Mouse (Mus musculus) kidney, postnatal 0 days (tissue): ENCODE measurements around the gene Gm20547. TPM values are rescaled to one million over a fixed set of nuclear protein-coding genes. Genes with fewer than 3 reads are reported as not detected.

Source experiments
- ATAC-seq: fragments of 200-750 bp; cut with Nextera tagmentation; replicated peaks from 2 replicates; pipeline ENCODE4 v1.8.0; 2017; ENCODE audit warnings: low read depth, moderate number of reproducible peaks, moderate TSS enrichment, moderate library complexity; ENCODE audit not compliant: low FRiP score
- DNase-seq: peaks from one replicate; pipeline ENCODE4 v3.0.0-alpha.2; 2016; ENCODE audit warnings: low spot score
- H3K27ac ChIP-seq: fragments of 300-500 bp; sonication (generic); 2 replicates; pipeline ENCODE4 v1.5.1; 2014; ENCODE audit warnings: mild to moderate bottlenecking
- H3K27me3 ChIP-seq: fragments of 300-500 bp; sonication (generic); 2 replicates; pipeline ENCODE4 v1.6.1; 2014; ENCODE audit warnings: low read length, mixed read lengths; ENCODE audit not compliant: insufficient read depth
- H3K36me3 ChIP-seq: fragments of 300-500 bp; sonication (generic); 2 replicates; pipeline ENCODE4 v1.6.1; 2014; ENCODE audit warnings: low read length, mixed read lengths; ENCODE audit not compliant: insufficient read depth
- H3K4me1 ChIP-seq: fragments of 300-500 bp; sonication (generic); replicated peaks from 2 replicates; pipeline ENCODE4 v1.6.1; 2014; ENCODE audit warnings: antibody characterized with exemption, low read length, mixed read lengths; ENCODE audit not compliant: insufficient read depth
- H3K4me2 ChIP-seq: fragments of 300-500 bp; sonication (generic); 2 replicates; pipeline ENCODE4 v1.6.1; 2014; ENCODE audit warnings: mild to moderate bottlenecking, low read length, moderate library complexity, mixed read lengths
- H3K4me3 ChIP-seq: fragments of 300-500 bp; sonication (generic); replicated peaks from 2 replicates; pipeline ENCODE4 v1.5.1; 2014; ENCODE audit warnings: low read depth, low read length
- H3K9ac ChIP-seq: fragments of 300-500 bp; sonication (generic); 2 replicates; pipeline ENCODE4 v1.6.1; 2014; ENCODE audit warnings: low read depth, low read length
- H3K9me3 ChIP-seq: fragments of 300-500 bp; sonication (generic); replicated peaks from 2 replicates; pipeline ENCODE4 v1.6.1; 2016; ENCODE audit warnings: low read length, inconsistent platforms, mixed read lengths
- CTCF ChIP-seq: IDR thresholded peaks from 2 replicates; pipeline ENCODE4 v1.5.1; 2016; ENCODE audit warnings: antibody characterized with exemption, low read depth, mild to moderate bottlenecking, moderate library complexity
- WGBS: fragments of 180-500 bp; shearing (Covaris S2); extraction: QIAGEN DNeasy Blood & Tissue Kit; methylation state at CpG from one replicate; pipeline ENCODE4 v1.1.7; 2014; 5-methylcytosine and 5-hydroxymethylcytosine counted together
- polyA plus RNA-seq: library from polyadenylated mRNA; unstranded; fragments of >200 nt; fragmentation: Nextera tagmentation; extraction: Ambion mirVana; gene quantifications from 2 replicates; pipeline ENCODE4 v1.2.1, GENCODE M21; 2015

Gene Gm20547
- polyA plus RNA-seq, 1 experiment from 2014 or later, result not detected

DNA sequence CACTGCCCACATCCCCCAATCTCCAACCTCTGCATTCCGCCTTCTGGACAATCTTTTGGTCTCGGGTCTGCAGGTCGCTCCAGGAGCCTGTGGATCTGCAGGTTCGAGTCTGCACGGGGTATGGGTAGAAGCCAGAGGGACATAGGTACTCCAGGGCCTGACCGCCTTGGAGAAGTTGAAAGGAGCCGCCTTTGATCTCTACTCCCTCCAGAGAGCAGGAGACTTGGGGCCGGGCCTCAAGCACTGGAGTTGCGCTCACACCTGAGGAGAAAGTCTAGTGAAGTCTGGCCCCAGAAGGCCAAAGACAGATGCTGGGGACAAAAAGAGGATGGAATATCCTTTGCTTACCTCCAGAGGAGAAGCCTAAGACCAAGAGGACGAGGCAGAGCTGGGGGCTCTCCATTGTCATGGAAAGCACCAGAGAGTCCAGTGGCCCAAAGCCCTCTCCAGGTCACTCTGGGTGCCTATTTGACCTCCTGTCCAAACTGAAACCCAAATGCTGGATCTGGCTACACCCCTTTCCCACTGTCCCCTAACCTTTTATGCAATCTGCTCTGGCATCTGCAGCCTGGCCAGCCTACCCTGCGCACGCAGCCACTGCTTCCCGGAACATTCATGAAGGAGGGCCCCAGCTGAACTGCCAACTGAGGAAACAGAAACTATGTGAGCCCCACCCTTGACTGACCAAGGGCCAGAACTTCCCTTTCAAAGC lies 20.0 kb downstream of the Gm20547 start:
- TF ChIP-seq CTCF, result no peak
- ATAC-seq (peak; percentile 49; the same call in 1 of the 2 replicates), DNase-seq (no peak)
- H3K4me1 ChIP-seq, result 0 out of 2 replicates have a peak, but pooled peaks cover 10% of the 10 kb centered on the region
- H3K4me2 ChIP-seq, result peak overlapping the region; percentile 8
- H3K36me3 ChIP-seq, result 0 out of 2 replicates have a peak, but pooled peaks cover 1% of the 10 kb centered on the region
- H3K9me3 ChIP-seq, result no peaks in the 10 kb centered on the region
- WGBS, result 57% methylated on average over 13 of the region's 13 CpGs
- no peaks in the 10 kb centered on the region for H3K27me3 ChIP-seq
- no peak overlapping the region for H3K4me3 ChIP-seq
- peak overlapping the region; percentile 64 for H3K27ac ChIP-seq
- H3K9ac ChIP-seq, result no peak overlapping the region

DNA sequence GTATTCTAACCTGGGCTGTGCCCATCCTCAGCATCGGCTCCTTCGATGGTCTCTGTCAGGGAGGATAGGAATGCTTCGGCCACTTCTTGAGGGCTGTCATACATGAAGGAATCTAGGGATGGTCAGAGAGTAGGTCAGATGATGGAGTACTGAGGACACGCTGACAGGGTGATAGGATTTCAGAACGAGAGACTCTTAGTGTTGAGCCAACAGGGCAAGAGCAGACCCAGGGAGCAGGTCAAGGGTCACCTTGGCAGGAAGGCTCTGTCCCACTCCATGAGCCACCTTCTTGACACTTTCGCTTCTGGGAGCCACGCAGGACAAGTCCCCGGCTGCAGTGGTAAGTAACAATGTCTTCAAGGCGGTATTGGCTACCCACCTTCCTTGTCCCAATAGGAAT lies 21.3 kb downstream of the Gm20547 start:
- H3K9me3 ChIP-seq, result no peaks in the 10 kb centered on the region
- H3K36me3 ChIP-seq, result peaks cover 9% of the 10 kb centered on the region; the same call in 1 of the 2 replicates
- H3K27me3 ChIP-seq, result no peaks in the 10 kb centered on the region
- H3K4me3 ChIP-seq, result no peak overlapping the region
- 0 out of 2 replicates have a peak, but pooled peaks cover 10% of the 10 kb centered on the region for H3K4me1 ChIP-seq
- H3K9ac ChIP-seq, result no peak overlapping the region
- no peak overlapping the region for H3K4me2 ChIP-seq
- no peak overlapping the region for H3K27ac ChIP-seq
- TF ChIP-seq CTCF, result no peak
- DNase-seq, result no peak
- no peak for ATAC-seq
- 82% methylated on average over 9 of the region's 9 CpGs for whole genome bisulfite sequencing

DNA sequence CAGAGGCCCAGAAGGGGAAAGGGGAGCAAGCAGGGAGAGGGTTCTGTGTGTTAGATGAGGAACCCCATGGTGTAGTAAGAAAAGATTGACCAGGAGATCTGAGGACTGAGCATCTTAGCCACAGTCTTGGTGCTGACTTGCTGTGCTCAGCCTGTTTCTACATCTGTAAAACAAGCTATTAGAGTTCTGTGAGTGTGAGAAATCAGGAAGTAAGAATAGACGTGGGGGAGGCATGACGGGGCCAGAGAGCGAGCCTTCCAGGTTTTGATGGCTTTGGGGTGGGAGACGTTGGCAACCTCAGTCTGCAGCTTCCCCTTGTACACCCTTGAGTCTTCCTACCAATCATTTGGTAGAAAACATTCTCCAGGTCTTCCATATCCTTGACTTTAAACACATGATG lies 23.2 kb downstream of the Gm20547 start:
- H3K9ac ChIP-seq, result no peak overlapping the region
- WGBS, result 66% methylated on average over 4 of the region's 4 CpGs
- no peak for TF ChIP-seq CTCF

DNA sequence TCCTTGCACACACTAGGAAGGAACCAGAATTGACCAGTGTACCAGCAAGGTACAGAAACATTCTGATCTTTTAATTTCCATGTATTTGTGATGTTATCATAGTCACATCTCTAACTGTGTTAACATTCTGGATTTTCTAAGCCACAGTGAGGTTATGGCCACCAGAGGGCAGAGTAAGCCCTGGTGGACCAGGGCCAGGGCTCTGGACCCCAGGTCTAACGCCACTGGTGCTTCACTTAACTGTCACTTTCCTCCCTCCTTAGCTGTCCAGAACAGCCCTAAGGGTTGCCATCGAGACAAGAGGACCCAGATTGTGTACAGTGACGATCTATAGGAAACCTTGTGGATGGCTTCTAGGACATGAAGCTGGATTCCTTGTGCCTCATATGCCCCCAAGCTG lies 26.0 kb downstream of the Gm20547 start:
- Histone ChIP-seq H3K4me3 (no peak overlapping the region), H3K36me3 (peaks cover 31% of the 10 kb centered on the region), H3K9ac (no peak overlapping the region), H3K4me2 (no peak overlapping the region), H3K4me1 (peaks cover 7% of the 10 kb centered on the region), H3K9me3 (no peaks in the 10 kb centered on the region), H3K27ac (no peak overlapping the region), H3K27me3 (no peaks in the 10 kb centered on the region)
- peak; percentile 67 for DNase-seq
- no peak for ATAC-seq
- WGBS, result 34% methylated on average over 3 of the region's 3 CpGs
- TF ChIP-seq CTCF, result peak; percentile 90

More for the DNA sequence above, 23.2 kb downstream of the Gm20547 start:
- Histone ChIP-seq H3K27ac (no peak overlapping the region), H3K36me3 (peaks cover 21% of the 10 kb centered on the region), H3K27me3 (no peaks in the 10 kb centered on the region), H3K4me2 (no peak overlapping the region), H3K4me1 (0 out of 2 replicates have a peak, but pooled peaks cover 10% of the 10 kb centered on the region), H3K9me3 (no peaks in the 10 kb centered on the region), H3K4me3 (no peak overlapping the region)
- no peak for DNase-seq
- ATAC-seq, result no peak

DNA sequence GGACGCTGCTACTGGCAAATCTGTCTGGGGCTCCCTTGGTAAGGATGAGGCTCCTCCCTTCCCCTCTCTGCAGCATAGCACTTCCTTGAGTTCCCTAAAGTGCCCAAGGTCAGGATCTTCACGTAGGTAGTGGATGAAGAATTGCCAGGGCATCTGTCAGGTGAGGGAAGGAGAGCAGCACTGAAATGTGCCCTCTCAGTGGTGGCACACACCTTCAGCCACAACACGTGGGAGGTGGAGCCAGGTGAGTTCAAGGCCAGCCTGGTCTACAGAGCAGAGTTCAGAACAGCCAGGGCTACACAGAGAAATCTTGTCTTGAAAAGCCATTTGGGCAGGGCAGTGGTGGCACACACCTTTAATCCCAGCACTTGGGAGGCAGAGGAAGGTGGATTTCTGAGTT lies 27.1 kb downstream of the Gm20547 start:
- Histone ChIP-seq H3K27me3 (no peaks in the 10 kb centered on the region), H3K4me2 (no peak overlapping the region), H3K27ac (no peak overlapping the region), H3K4me3 (no peak overlapping the region), H3K9ac (no peak overlapping the region), H3K9me3 (no peaks in the 10 kb centered on the region), H3K36me3 (peaks cover 31% of the 10 kb centered on the region), H3K4me1 (peaks cover 8% of the 10 kb centered on the region)
- 72% methylated on average over 3 of the region's 3 CpGs for WGBS
- no peak for TF ChIP-seq CTCF
- no peak for DNase-seq
- no peak for ATAC-seq

DNA sequence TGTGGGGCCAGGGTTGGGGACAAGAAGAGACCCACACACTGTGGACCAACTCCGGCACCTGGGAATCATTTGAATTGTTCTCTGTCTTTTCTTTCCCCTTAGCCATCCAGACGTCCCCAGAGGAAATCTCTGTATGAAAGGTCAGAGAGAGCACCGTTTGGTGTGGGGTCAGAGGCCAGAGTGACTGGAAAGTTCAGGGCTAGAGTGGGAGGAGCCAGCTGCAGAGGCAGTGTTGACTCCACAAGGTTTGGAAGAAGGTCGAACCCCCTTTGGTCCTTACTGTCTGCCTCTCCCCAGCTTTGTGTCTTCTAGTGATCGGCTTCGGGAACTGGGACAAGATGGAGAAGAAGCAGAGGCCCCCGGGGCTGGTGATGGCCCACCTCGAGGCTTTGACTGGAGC lies 28.3 kb downstream of the Gm20547 start:
- no peak overlapping the region for H3K27ac ChIP-seq
- H3K27me3 ChIP-seq, result no peaks in the 10 kb centered on the region
- no peak overlapping the region for H3K4me2 ChIP-seq
- ATAC-seq (no peak), DNase-seq (no peak)
- H3K9me3 ChIP-seq, result no peaks in the 10 kb centered on the region
- TF ChIP-seq CTCF, result no peak
- H3K36me3 ChIP-seq, result peaks cover 31% of the 10 kb centered on the region
- no peak overlapping the region for H3K9ac ChIP-seq
- peaks cover 8% of the 10 kb centered on the region for H3K4me1 ChIP-seq
- H3K4me3 ChIP-seq, result no peak overlapping the region
- WGBS, result 72% methylated on average over 8 of the region's 8 CpGs
